Mouse (Mus musculus): ENCODE results near the gene Apoe. TPM values are rescaled to one million over a fixed set of nuclear protein-coding genes. Genes with fewer than 3 reads are reported as not detected.

The Apoe gene
- polyA plus RNA-seq (2014; fragmentation: Nextera tagmentation; extraction: Ambion mirVana) = 543 and 561 TPM in 2 replicates

DNA sequence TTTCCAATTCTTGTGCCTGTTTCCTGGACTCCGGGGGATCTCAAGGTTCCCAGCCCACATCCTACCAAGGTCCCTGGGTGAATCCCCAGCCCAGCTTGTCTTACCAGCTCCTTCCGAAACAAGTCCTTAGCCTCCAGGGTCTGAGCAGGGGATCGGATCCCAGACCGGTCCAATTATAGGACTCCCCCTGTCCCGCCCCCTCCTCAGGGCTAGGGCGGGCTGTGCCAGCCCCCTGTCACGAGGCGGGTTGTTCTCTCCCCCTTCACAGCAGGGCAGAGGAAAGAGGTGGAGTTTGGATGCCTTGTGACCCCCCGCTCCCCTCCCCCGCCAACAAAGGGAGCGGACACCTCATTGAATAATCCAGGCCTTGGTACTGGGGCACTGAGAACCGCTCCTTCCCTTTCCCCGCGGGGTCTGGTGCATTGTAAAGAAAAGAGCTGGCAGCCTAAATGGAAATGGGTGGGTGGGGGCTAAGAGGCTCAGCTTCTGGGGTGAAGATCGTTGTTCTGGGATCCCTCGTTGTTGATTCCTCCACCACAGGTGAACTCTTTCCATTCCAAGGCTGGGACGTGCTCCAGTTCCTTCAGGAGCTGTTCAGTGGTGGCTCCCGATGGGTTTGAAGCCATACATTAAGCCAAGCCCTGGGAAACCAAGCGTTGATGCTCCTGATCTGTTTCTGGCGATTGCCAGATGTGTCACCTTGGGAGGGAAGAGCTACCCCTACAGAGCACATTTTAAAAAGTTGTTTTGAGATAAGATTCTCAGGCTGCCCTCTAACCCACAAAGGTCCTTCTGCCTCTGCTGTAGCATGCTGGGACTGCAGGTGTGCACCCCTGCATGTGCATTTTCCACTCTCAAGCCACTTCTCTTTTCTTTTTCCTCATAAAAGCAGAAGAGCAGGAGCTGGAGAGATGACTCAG is at the start of gene Apoe:
Apoe (minus strand) TSS at position 282 of the 920 bp plus-strand sequence.
- H3K27ac ChIP-seq = no peak within 1 kb of the TSS
- H3K9ac ChIP-seq = peak within 1 kb of the TSS; percentile 44
- ATAC-seq (ENCODE audit: low FRiP score) (peak; percentile 52), DNase-seq (ENCODE audit: low spot score) (no peak)
- H3K36me3 ChIP-seq (replicated peaks; ENCODE audit: control insufficient read depth, insufficient read depth) = peaks cover 23% of the 10 kb centered on the region
- H3K4me1 ChIP-seq (replicated peaks; ENCODE audit: control insufficient read depth, insufficient read depth, low read length) = peaks cover 18% of the 10 kb centered on the region
- under 1% methylated on average over 19 of the region's 20 CpGs for WGBS
- peak within 1 kb of the TSS; percentile 28 for H3K4me3 ChIP-seq (replicated peaks; ENCODE audit: low read length)
- H3K27me3 ChIP-seq (ENCODE audit: control insufficient read depth, insufficient read depth, low read length) = no peaks in the 10 kb centered on the region
- peak within 1 kb of the TSS; percentile 48 for H3K4me2 ChIP-seq (replicated peaks)
- H3K9me3 ChIP-seq (ENCODE audit: control insufficient read depth, low read length) = no peaks in the 10 kb centered on the region

DNA sequence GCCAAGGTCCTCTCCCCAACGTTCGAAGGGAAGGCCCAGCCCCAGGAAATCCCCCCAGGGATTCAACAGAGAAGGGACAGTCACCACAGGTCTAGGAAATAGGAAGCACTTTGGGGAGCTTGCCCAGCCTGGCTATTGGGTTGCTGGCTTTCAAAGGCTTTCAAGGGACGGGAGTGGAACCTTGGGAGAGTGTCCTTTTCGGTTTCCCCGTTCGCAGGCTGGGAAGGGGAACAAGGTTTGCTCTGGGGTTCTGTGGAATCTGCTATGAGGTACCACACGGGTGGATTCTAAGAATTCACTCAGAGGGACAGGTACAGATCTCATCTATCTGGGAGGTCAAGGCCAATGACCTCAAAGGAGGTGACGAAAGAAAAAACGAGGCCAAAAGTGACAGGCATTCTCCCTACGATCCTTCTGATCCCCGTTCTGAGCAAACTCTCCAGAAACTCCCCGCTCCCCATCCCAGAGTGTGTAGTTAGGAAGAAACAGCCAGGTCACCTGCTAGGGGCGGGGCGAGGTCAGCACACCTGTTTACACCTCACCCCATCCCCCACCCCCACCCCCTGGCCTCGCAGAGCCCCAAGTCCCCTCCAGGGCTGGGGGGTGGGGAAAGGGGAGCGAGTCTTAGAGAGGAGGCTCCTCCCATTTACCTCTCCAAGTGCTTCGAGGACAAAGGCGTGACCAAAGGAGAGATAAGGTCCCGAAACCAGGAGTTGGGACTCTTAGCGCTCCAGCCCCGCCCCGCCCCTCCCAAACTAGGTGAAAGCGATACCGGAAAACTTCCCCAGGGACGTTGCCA is 48.6 kb upstream of the Apoe start:
- ATAC-seq (ENCODE audit: low FRiP score) (no peak), DNase-seq (ENCODE audit: low spot score) (no peak)
- Histone ChIP-seq H3K27me3 (ENCODE audit: control insufficient read depth, insufficient read depth, low read length) (no peaks in the 10 kb centered on the region), H3K9ac (peak overlapping the region; percentile 88), H3K27ac (no peak overlapping the region; the same call in 1 of the 2 replicates), H3K4me1 (replicated peaks; ENCODE audit: control insufficient read depth, insufficient read depth, low read length) (peaks cover 27% of the 10 kb centered on the region), H3K9me3 (ENCODE audit: control insufficient read depth, low read length) (no peaks in the 10 kb centered on the region), H3K4me2 (replicated peaks) (peak overlapping the region; percentile 83), H3K4me3 (replicated peaks; ENCODE audit: low read length) (peak overlapping the region; percentile 78), H3K36me3 (replicated peaks; ENCODE audit: control insufficient read depth, insufficient read depth) (peaks cover 14% of the 10 kb centered on the region)
- 4% methylated on average over 25 of the region's 25 CpGs for WGBS

DNA sequence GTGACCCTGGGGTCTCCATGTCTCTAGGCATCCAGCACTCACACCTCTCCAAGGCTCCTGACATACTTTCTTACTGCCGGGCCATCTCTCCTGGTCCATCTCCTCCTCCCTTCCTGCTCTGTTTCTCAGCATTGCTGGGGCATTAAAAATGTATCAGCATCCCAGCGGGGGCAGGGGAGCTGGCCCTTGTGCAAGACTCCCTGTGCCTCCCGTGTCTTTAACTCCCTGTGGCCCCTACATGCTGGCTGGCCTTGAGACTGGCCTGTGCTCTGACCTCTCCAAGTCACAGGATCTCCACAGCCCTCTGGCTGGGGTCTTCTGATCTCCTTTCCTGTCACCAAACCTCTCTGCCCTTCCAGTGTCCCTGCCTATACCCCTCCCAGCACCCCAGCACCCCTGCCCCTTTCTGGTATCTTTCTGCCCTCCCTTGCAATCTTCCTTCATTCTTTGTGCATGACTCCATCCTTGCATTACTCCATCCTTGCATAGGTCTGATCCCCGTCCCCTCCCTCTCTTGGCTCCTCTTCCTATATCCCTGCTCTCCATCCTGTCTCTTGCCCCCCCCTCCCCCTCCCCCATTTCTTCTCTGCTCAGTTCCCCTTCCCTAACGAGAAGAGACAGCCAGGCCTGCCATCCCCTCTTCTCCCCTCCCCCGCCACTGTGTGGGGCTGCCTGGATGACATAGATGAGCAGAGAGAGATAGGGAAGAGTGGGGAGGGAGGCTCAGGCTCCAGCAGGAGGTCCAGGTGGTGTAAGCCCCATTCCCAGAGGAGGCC is 47.6 kb upstream of the Apoe start:
- Histone ChIP-seq H3K27me3 (ENCODE audit: control insufficient read depth, insufficient read depth, low read length) (no peaks in the 10 kb centered on the region), H3K36me3 (replicated peaks; ENCODE audit: control insufficient read depth, insufficient read depth) (peaks cover 14% of the 10 kb centered on the region), H3K9me3 (ENCODE audit: control insufficient read depth, low read length) (no peaks in the 10 kb centered on the region), H3K4me2 (replicated peaks) (peak overlapping the region; percentile 83), H3K27ac (no peak overlapping the region; the same call in 1 of the 2 replicates), H3K4me1 (replicated peaks; ENCODE audit: control insufficient read depth, insufficient read depth, low read length) (peaks cover 27% of the 10 kb centered on the region), H3K9ac (no peak overlapping the region; the same call in 1 of the 2 replicates), H3K4me3 (replicated peaks; ENCODE audit: low read length) (peak overlapping the region; percentile 78; the same call in 1 of the 2 replicates)
- DNase-seq (ENCODE audit: low spot score) (no peak), ATAC-seq (ENCODE audit: low FRiP score) (no peak)
- 32% methylated on average over 6 of the region's 6 CpGs for WGBS

DNA sequence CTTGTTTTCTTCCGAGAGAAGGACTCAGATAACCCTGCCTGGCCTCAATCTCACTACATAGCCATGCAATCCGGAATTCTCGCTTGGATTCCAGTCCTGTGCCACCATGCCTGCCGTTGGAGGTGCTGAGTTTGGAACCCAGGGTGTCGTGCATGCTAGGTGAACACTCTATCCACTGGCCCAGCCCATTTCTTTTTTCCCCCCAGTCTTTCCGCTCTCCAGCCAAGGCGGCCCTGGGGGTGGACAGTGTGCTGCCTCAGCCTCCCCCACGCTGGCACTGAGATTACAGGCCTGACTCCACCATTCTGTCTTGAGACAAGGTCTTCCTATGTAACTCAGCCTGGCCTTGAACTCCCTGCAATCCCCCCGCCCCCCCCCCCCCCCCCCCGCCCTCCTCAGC is 47.0 kb upstream of the Apoe start:
- peaks cover 27% of the 10 kb centered on the region for H3K4me1 ChIP-seq (replicated peaks; ENCODE audit: control insufficient read depth, insufficient read depth, low read length)

DNA sequence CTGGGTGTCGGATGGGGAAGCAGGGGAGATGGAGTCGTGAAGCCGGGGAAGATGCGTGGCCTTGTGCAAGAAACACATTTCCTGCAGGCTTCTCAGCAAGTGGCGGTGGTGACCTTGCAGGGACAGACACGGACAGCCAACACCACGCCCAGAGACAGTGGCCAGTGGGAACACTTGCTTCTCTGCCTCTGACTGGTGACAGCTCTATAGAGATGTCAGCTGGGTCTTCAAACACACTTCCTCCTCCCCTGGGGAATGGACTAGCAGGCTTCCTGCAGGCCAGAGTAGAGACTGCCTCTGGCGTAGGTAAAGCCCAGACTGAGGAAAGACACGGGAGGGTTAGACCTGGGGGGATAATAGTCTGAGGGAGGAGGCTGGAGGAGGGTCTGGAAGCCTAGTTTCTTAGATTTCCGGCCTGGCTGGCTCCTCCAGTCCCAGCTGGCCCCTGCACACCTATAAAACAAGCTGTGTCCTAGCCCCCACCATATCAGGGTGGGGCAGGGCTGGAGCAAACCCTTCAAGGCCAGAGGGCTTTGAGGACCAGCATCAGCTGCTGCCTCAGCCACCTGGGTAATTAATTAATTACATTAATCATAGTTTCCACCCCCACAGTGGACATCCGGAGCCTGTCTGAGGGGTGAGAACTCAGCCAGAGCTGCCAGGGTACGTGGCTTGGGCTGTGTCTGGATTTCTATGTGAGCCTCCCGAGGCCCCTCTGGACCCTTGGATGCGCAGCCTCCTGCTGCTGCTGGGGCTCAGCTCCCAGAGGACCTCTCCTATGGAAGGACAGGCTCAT is 45.8 kb upstream of the Apoe start:
- no peak for ATAC-seq (ENCODE audit: low FRiP score)
- Histone ChIP-seq H3K4me1 (replicated peaks; ENCODE audit: control insufficient read depth, insufficient read depth, low read length) (peaks cover 22% of the 10 kb centered on the region), H3K9ac (peak overlapping the region; percentile 17; the same call in 1 of the 2 replicates), H3K4me3 (replicated peaks; ENCODE audit: low read length) (no peak overlapping the region), H3K9me3 (ENCODE audit: control insufficient read depth, low read length) (no peaks in the 10 kb centered on the region), H3K27ac (no peak overlapping the region), H3K36me3 (replicated peaks; ENCODE audit: control insufficient read depth, insufficient read depth) (peaks cover 14% of the 10 kb centered on the region), H3K4me2 (replicated peaks) (no peak overlapping the region; the same call in 1 of the 2 replicates), H3K27me3 (ENCODE audit: control insufficient read depth, insufficient read depth, low read length) (no peaks in the 10 kb centered on the region)
- 53% methylated on average over 14 of the region's 14 CpGs for WGBS
- DNase-seq (ENCODE audit: low spot score) = no peak

More for the DNA sequence above, 47.0 kb upstream of the Apoe start:
- no peak overlapping the region for H3K9ac ChIP-seq
- WGBS = 88% methylated on average over 8 of the region's 10 CpGs
- H3K4me2 ChIP-seq (replicated peaks) = no peak overlapping the region
- no peak overlapping the region for H3K4me3 ChIP-seq (replicated peaks; ENCODE audit: low read length)
- no peak overlapping the region for H3K27ac ChIP-seq
- H3K27me3 ChIP-seq (ENCODE audit: control insufficient read depth, insufficient read depth, low read length) = no peaks in the 10 kb centered on the region
- peaks cover 14% of the 10 kb centered on the region for H3K36me3 ChIP-seq (replicated peaks; ENCODE audit: control insufficient read depth, insufficient read depth)
- ATAC-seq (ENCODE audit: low FRiP score) (no peak), DNase-seq (ENCODE audit: low spot score) (no peak)
- H3K9me3 ChIP-seq (ENCODE audit: control insufficient read depth, low read length) = no peaks in the 10 kb centered on the region

DNA sequence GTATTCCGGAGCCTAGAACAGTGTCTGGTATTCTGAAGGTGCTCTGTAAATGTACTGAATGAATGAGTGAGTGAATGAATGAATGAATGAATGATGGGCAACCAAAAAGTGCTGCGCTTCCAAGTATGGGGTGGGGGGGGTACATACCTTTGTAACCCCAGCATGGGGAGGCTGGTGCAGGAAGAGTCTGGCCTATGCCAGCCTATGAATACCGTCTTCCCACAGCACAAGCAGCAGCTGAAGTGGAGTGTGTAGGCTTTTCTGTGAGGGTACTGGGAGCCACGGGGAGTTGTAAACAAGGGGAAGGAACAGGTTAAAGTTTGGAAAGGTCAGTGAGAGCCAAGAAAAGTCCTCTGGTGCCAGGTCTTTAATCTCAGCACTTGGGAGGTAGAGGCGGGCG is 44.8 kb upstream of the Apoe start:
- no peak overlapping the region for H3K4me3 ChIP-seq (replicated peaks; ENCODE audit: low read length)
- no peak overlapping the region for H3K27ac ChIP-seq
- DNase-seq (ENCODE audit: low spot score) (no peak), ATAC-seq (ENCODE audit: low FRiP score) (no peak)
- no peak overlapping the region for H3K4me2 ChIP-seq (replicated peaks)
- peaks cover 22% of the 10 kb centered on the region for H3K4me1 ChIP-seq (replicated peaks; ENCODE audit: control insufficient read depth, insufficient read depth, low read length)
- H3K27me3 ChIP-seq (ENCODE audit: control insufficient read depth, insufficient read depth, low read length) = no peaks in the 10 kb centered on the region
- WGBS = 90% methylated on average over 6 of the region's 6 CpGs
- H3K36me3 ChIP-seq (replicated peaks; ENCODE audit: control insufficient read depth, insufficient read depth) = peaks cover 14% of the 10 kb centered on the region
- no peak overlapping the region for H3K9ac ChIP-seq
- no peaks in the 10 kb centered on the region for H3K9me3 ChIP-seq (ENCODE audit: control insufficient read depth, low read length)

DNA sequence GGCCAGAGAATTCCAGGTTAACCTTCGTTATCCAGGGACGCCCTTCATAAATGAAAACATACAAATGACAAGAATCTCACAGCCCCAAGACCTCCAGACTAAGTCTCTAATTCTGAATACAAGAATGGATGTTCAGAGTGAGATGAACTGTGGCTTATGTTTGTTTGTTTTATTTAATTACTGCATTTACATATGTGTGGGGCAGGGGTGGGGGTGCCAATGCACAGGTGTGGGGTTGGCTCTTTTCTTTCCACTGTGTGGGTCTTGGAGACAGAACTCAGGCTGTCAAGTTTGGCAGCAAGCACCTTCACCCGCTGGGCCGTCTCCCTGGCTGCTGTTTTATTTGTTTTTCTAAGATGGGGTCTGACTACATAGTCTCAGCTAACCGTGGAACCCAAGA is 43.5 kb upstream of the Apoe start:
- Histone ChIP-seq H3K36me3 (replicated peaks; ENCODE audit: control insufficient read depth, insufficient read depth) (peaks cover 24% of the 10 kb centered on the region), H3K27ac (no peak overlapping the region), H3K27me3 (ENCODE audit: control insufficient read depth, insufficient read depth, low read length) (no peaks in the 10 kb centered on the region), H3K9me3 (ENCODE audit: control insufficient read depth, low read length) (no peaks in the 10 kb centered on the region), H3K4me1 (replicated peaks; ENCODE audit: control insufficient read depth, insufficient read depth, low read length) (peaks cover 12% of the 10 kb centered on the region), H3K4me2 (replicated peaks) (no peak overlapping the region), H3K4me3 (replicated peaks; ENCODE audit: low read length) (no peak overlapping the region), H3K9ac (no peak overlapping the region)
- WGBS = 49% methylated on average over 5 of the region's 5 CpGs
- ATAC-seq (ENCODE audit: low FRiP score) (no peak), DNase-seq (ENCODE audit: low spot score) (no peak)

DNA sequence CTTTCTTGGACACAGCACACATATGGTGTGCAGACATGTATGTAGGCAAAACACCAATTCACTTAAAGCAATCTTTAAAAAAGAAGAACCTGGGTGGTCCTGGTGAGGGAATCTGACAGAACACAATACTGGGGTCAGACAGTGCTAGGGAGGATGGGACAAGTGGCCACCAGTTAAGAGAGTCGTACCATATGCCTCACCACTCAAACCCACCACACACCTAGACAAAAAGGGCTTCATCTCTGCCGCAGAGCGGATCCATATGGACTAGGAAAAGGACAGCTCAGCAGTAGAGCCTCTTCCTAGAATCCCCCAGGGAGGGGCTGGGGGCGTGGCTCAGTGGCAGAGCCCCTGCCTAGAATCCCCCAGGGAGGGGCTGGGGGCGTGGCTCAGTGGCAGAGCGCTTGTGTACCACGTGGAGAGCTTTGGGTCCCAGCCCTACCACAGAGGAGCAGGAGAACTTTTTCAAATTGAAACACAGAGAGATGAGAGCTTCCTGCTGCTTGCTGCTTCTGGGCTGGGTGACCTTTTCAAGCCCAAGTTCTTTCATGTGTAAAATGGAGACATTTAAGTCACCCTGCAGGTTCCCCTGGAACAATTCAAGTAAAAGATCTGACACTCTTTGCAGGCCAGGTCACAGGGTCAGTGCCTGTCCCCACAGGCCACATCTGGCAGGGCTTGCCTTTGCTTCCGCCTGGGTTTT is 42.5 kb upstream of the Apoe start:
- no peak overlapping the region for H3K4me2 ChIP-seq (replicated peaks)
- no peak for ATAC-seq (ENCODE audit: low FRiP score)
- H3K36me3 ChIP-seq (replicated peaks; ENCODE audit: control insufficient read depth, insufficient read depth) = peaks cover 34% of the 10 kb centered on the region
- H3K4me3 ChIP-seq (replicated peaks; ENCODE audit: low read length) = no peak overlapping the region
- no peak for DNase-seq (ENCODE audit: low spot score)
- no peaks in the 10 kb centered on the region for H3K9me3 ChIP-seq (ENCODE audit: control insufficient read depth, low read length)
- H3K27me3 ChIP-seq (ENCODE audit: control insufficient read depth, insufficient read depth, low read length) = no peaks in the 10 kb centered on the region
- WGBS = 5% methylated on average over 8 of the region's 8 CpGs
- H3K9ac ChIP-seq = no peak overlapping the region
- H3K27ac ChIP-seq = no peak overlapping the region
- H3K4me1 ChIP-seq (replicated peaks; ENCODE audit: control insufficient read depth, insufficient read depth, low read length) = peaks cover 2% of the 10 kb centered on the region; the same call in 1 of the 2 replicates

Data from hindbrain, embryonic 14.5 days (tissue).